8 mouse cellular contexts compared by ENCODE assay signal in genomic region chr11:33162998-33163506, GRCm38 (mm10). TPM values are rescaled to one million over a fixed set of nuclear protein-coding genes. Genes with fewer than 3 reads are reported as not detected.
DNase-seq lines count a peak whose midpoint lies in the region; ATAC-seq lines count a peak whose summit lies in the region.

Npm1 (minus strand) TSS chr11:33163206.

- H3K27me3 ChIP-seq in intestine, embryonic 14.5 days (replicated peaks; ENCODE audit: control insufficient read depth, insufficient read depth, low read length) = no peaks in the 10 kb centered on the region

- peak; percentile 98 to 99 for DNase-seq in adrenal gland, adult 18-20 months (ENCODE audit: low spot score in 2 of 2)
- peak; percentile 100 for DNase-seq in embryo, embryonic 11 days
- peak; percentile 98 for DNase-seq in gastrocnemius, postnatal 25 days
- DNase-seq in intestine, embryonic 14.5 days (ENCODE audit: low spot score) = peak; percentile 99
- peak; percentile 99 to 100 for DNase-seq in left cerebral cortex, postnatal 14 days (ENCODE audit: low spot score in 2 of 2)
- DNase-seq in mesoderm, embryonic 11.5 days (ENCODE audit: low read depth, low spot score) = peak; percentile 100
- peak; percentile 98 to 99 for DNase-seq in right cerebral cortex, postnatal 36 days (ENCODE audit: low spot score in 2 of 2)
- peak; percentile 99 for DNase-seq in yolk sac, embryonic 10.5 days (ENCODE audit: low spot score)

- H3K4me2 ChIP-seq in intestine, embryonic 14.5 days (ENCODE audit: low read length) = peak within 1 kb of the TSS; percentile 66

- peak; percentile 95 for ATAC-seq in intestine, embryonic 14.5 days (replicated peaks; ENCODE audit: low FRiP score, low TSS enrichment, low read depth)

- H3K4me3 ChIP-seq in intestine, embryonic 14.5 days (ENCODE audit: low read depth, low read length) = peak within 1 kb of the TSS; percentile 78

- peaks cover 16% of the 10 kb centered on the region for H3K4me1 ChIP-seq in intestine, embryonic 14.5 days (replicated peaks; ENCODE audit: control insufficient read depth, insufficient read depth, low read length)

- 4% methylated on average over 49 of the region's 49 CpGs for WGBS in intestine, embryonic 14.5 days

- intact Hi-C loops in left cerebral cortex, postnatal 14 days (cut with DNase I) = no loop called here

- H3K9ac ChIP-seq in intestine, embryonic 14.5 days (ENCODE audit: low read length) = peak within 1 kb of the TSS; percentile 99

- H3K27ac ChIP-seq in intestine, embryonic 14.5 days (ENCODE audit: low read depth) = peak within 1 kb of the TSS; percentile 95

- peaks cover 35% of the 10 kb centered on the region for H3K36me3 ChIP-seq in intestine, embryonic 14.5 days (ENCODE audit: control insufficient read depth, insufficient read depth, low read length)

- H3K9me3 ChIP-seq in intestine, embryonic 14.5 days (ENCODE audit: control insufficient read depth, low read length) = no peaks in the 10 kb centered on the region

RNA-seq across cellular contexts. Expression of gene Npm1, which starts in this region (rescaled TPM):
- 100 to 1,000 TPM; 224 to 282 TPM for total RNA-seq in adrenal gland, adult 18-20 months (2021)
- 100 to 1,000 TPM; 103 to 105 TPM for total RNA-seq in gastrocnemius, postnatal 25 days (2021)
- 1,263 and 1,282 TPM in 2 replicates for polyA plus RNA-seq in intestine, embryonic 14.5 days (2014; fragmentation: Nextera tagmentation; extraction: Ambion mirVana)
- 100 to 1,000 TPM; 157 to 166 TPM for total RNA-seq in left cerebral cortex, postnatal 14 days (2021)

Comparison
In these comparisons a context has a peak if more than half of its experiments do, and no peak if none do; other contexts are left out.
1. Peak in every context shown above with its lines: DNase-seq, ATAC-seq, H3K4me3 ChIP-seq and H3K27ac ChIP-seq.